Mouse (Mus musculus) hindbrain, embryonic 10.5 days (tissue): Measurements from ENCODE around the gene Ppp3ca. TPM values are rescaled to one million over a fixed set of nuclear protein-coding genes. Genes with fewer than 3 reads are reported as not detected.

Experiments used
- DNase-seq: peaks from one replicate; pipeline ENCODE4 v3.0.0-alpha.2; 2017; ENCODE audit warnings: low spot score
- H3K27ac ChIP-seq: fragments of 300-500 bp; sonication (generic); 2 replicates; pipeline ENCODE4 v1.5.1; 2016; ENCODE audit warnings: mild to moderate bottlenecking, moderate library complexity
- H3K27me3 ChIP-seq: fragments of 300-500 bp; sonication (generic); 2 replicates; pipeline ENCODE4 v1.6.1; 2016; ENCODE audit warnings: mild to moderate bottlenecking; ENCODE audit not compliant: poor library complexity, insufficient read depth, severe bottlenecking
- H3K36me3 ChIP-seq: fragments of 300-500 bp; sonication (generic); 2 replicates; pipeline ENCODE4 v1.6.1; 2016; ENCODE audit warnings: mild to moderate bottlenecking, moderate library complexity
- H3K4me1 ChIP-seq: fragments of 300-500 bp; sonication (generic); replicated peaks from 2 replicates; pipeline ENCODE4 v1.6.1; 2016; ENCODE audit warnings: mild to moderate bottlenecking
- H3K4me3 ChIP-seq: fragments of 300-500 bp; sonication (generic); 2 replicates; pipeline ENCODE4 v1.5.1; 2016; ENCODE audit warnings: mild to moderate bottlenecking, moderate library complexity
- H3K9me3 ChIP-seq: fragments of 300-500 bp; sonication (generic); 2 replicates; pipeline ENCODE4 v1.6.1; 2016; ENCODE audit warnings: mild to moderate bottlenecking, moderate library complexity
- WGBS: fragments of 180-500 bp; shearing (Covaris S2); methylation state at CpG from one replicate; pipeline ENCODE4 v1.1.7; 2016; 5-methylcytosine and 5-hydroxymethylcytosine counted together
- polyA plus RNA-seq: library from polyadenylated mRNA; unstranded; fragments of >200 nt; fragmentation: Nextera tagmentation; extraction: Ambion mirVana; gene quantifications from 2 replicates; pipeline ENCODE4 v1.2.1, GENCODE M21; 2016

Gene Ppp3ca
- polyA plus RNA-seq, 1 experiment from 2014 or later, result 44.0 TPM

DNA sequence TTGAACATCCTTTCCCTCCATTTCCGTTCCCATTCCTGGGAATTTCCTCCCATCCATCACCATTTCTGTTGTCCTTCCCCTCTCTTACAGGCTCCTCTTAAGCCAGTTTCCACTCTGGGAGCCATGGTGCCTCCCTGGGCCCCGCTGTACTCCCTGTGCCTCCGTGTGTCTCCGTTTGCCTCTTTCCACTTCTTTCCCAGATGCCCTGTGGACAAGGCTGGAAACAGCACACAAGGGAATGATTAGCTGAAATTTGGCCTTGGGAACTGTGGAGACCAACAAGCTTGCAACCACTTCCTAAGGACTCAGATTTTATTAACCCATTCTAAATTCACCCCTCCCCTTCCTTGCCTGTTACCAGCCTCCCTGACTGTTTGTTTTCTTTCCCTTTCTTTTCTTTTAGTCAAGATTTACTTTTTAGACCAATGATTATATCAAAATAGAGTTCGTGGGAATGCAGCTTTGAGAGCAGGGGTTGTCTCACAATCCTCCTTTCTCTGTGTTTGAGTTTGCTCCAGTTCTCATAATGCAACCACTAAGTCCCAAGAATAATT, 93.9 kb downstream of the Ppp3ca start:
- DNase-seq, result no peak
- no peak overlapping the region for H3K4me3 ChIP-seq
- peaks cover 12% of the 10 kb centered on the region for H3K4me1 ChIP-seq
- no peaks in the 10 kb centered on the region for H3K9me3 ChIP-seq
- H3K36me3 ChIP-seq, result no peaks in the 10 kb centered on the region
- no peak overlapping the region for H3K27ac ChIP-seq
- WGBS, result 64% methylated on average over 5 of the region's 5 CpGs
- H3K27me3 ChIP-seq, result no peaks in the 10 kb centered on the region

GRCm38 (mm10) chr3:136765569-136765968, 95.6 kb downstream of the Ppp3ca start:
- H3K27me3 ChIP-seq, result no peaks in the 10 kb centered on the region
- H3K9me3 ChIP-seq, result no peaks in the 10 kb centered on the region
- H3K27ac ChIP-seq, result no peak overlapping the region
- no peaks in the 10 kb centered on the region for H3K36me3 ChIP-seq
- H3K4me3 ChIP-seq, result no peak overlapping the region
- no peak for DNase-seq
- peaks cover 3% of the 10 kb centered on the region for H3K4me1 ChIP-seq
- WGBS, result 72% methylated on average over 2 of the region's 2 CpGs

GRCm38 (mm10) chr3:136768775-136769485, 99.0 kb downstream of the Ppp3ca start:
- no peak overlapping the region for H3K27ac ChIP-seq
- WGBS, result 88% methylated on average over 5 of the region's 5 CpGs
- no peaks in the 10 kb centered on the region for H3K27me3 ChIP-seq
- no peaks in the 10 kb centered on the region for H3K9me3 ChIP-seq
- H3K36me3 ChIP-seq, result no peaks in the 10 kb centered on the region
- H3K4me3 ChIP-seq, result no peak overlapping the region
- no peak for DNase-seq
- no peaks in the 10 kb centered on the region for H3K4me1 ChIP-seq

GRCm38 (mm10) chr3:136769486-136769882, 99.6 kb downstream of the Ppp3ca start:
- Histone ChIP-seq H3K4me1 (no peaks in the 10 kb centered on the region), H3K27ac (no peak overlapping the region), H3K27me3 (no peaks in the 10 kb centered on the region), H3K9me3 (no peaks in the 10 kb centered on the region), H3K4me3 (no peak overlapping the region), H3K36me3 (no peaks in the 10 kb centered on the region)
- 80% methylated on average over 1 of the region's 1 CpGs for WGBS
- DNase-seq, result no peak

- H3K27ac ChIP-seq, result no peak overlapping the region
- no peaks in the 10 kb centered on the region for H3K36me3 ChIP-seq
- H3K4me1 ChIP-seq, result no peaks in the 10 kb centered on the region
- no peaks in the 10 kb centered on the region for H3K9me3 ChIP-seq
- H3K27me3 ChIP-seq, result no peaks in the 10 kb centered on the region
- 90% methylated on average over 5 of the region's 5 CpGs for WGBS
- no peak overlapping the region for H3K4me3 ChIP-seq
- DNase-seq, result no peak
Measured at GRCm38 (mm10) chr3:136771700-136772099, 101.8 kb downstream of the Ppp3ca start.

GRCm38 (mm10) chr3:136773217-136773616, 103.3 kb downstream of the Ppp3ca start:
- H3K27ac ChIP-seq, result no peak overlapping the region
- H3K9me3 ChIP-seq, result no peaks in the 10 kb centered on the region
- DNase-seq, result no peak
- no peak overlapping the region for H3K4me3 ChIP-seq
- 84% methylated on average over 4 of the region's 4 CpGs for WGBS
- H3K4me1 ChIP-seq, result no peaks in the 10 kb centered on the region
- no peaks in the 10 kb centered on the region for H3K36me3 ChIP-seq
- H3K27me3 ChIP-seq, result no peaks in the 10 kb centered on the region

DNA sequence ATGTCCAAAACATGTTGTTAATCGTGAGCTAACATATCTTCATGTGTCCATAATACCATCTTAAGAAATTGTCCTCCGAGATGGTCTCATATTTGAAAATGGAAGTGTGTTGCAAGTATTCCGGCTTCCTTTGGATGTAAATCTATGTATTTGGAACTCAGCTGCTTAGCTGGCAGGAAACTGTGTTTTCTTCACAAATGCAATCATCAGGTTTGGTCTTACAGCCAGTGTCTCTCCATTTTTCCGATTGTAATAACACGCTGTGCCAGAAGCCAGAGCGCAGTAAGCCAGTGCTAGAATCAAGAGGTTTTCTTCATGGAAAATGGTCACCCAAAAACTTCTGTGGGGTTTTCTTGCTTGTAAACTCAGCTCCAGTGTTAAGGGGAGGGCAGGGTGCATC, 104.3 kb downstream of the Ppp3ca start:
- Histone ChIP-seq H3K27me3 (no peaks in the 10 kb centered on the region), H3K9me3 (no peaks in the 10 kb centered on the region), H3K27ac (no peak overlapping the region), H3K4me1 (no peaks in the 10 kb centered on the region), H3K36me3 (no peaks in the 10 kb centered on the region), H3K4me3 (no peak overlapping the region)
- DNase-seq, result no peak
- WGBS, result 94% methylated on average over 6 of the region's 6 CpGs

DNA sequence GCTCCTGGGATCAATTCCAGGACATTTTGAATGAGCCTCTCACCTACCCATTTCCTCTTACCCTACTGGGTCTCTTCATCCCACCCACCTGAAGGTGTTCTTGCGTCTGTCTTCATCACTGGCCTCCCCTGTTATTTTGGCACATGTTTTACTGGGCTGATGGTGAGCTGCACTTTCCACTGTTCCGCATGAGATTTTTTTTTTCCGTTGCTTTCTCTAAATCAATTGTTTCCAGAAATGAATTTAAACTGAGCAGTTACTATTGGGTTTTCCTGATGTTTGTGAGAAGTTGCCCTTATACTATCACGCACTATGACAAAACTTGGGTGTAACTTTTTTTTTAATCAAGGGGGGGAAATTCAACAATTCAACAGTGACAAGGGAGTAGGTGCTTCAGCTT, 106.6 kb downstream of the Ppp3ca start:
- Histone ChIP-seq H3K4me1 (no peaks in the 10 kb centered on the region), H3K27ac (no peak overlapping the region)
- 91% methylated on average over 4 of the region's 4 CpGs for WGBS

DNA sequence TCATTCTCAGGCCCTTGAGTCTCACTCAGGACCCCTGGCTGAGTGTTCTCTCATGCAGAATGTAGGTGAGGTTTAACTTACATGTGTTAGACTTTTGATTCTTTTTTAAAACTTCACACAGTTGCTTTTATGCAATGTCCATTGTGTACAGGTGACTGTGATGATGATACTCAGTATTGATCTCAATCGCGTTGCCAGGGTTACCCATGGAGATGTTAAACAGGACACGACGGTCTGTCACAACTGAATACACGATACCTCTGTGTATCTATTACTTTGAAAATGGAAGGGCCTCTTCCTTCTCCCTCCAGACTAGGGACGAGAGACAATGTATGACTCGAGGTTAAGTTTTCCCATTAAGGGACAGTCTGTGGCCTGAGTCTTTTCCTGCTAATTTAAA, 107.5 kb downstream of the Ppp3ca start:
- DNase-seq, result no peak
- 89% methylated on average over 7 of the region's 7 CpGs for WGBS
- Histone ChIP-seq H3K9me3 (no peaks in the 10 kb centered on the region), H3K27ac (no peak overlapping the region), H3K4me1 (no peaks in the 10 kb centered on the region), H3K27me3 (no peaks in the 10 kb centered on the region), H3K4me3 (no peak overlapping the region), H3K36me3 (no peaks in the 10 kb centered on the region)

More for the DNA sequence above, 106.6 kb downstream of the Ppp3ca start:
- no peak overlapping the region for H3K4me3 ChIP-seq
- H3K27me3 ChIP-seq, result no peaks in the 10 kb centered on the region
- no peaks in the 10 kb centered on the region for H3K36me3 ChIP-seq
- H3K9me3 ChIP-seq, result no peaks in the 10 kb centered on the region
- no peak for DNase-seq

GRCm38 (mm10) chr3:136777787-136778216, 107.9 kb downstream of the Ppp3ca start:
- H3K27me3 ChIP-seq, result no peaks in the 10 kb centered on the region
- no peaks in the 10 kb centered on the region for H3K9me3 ChIP-seq
- no peak overlapping the region for H3K4me3 ChIP-seq
- H3K4me1 ChIP-seq, result no peaks in the 10 kb centered on the region
- DNase-seq, result no peak
- H3K27ac ChIP-seq, result no peak overlapping the region
- H3K36me3 ChIP-seq, result no peaks in the 10 kb centered on the region
- 94% methylated on average over 9 of the region's 9 CpGs for WGBS

- Histone ChIP-seq H3K36me3 (no peaks in the 10 kb centered on the region), H3K4me1 (no peaks in the 10 kb centered on the region), H3K27ac (no peak overlapping the region), H3K4me3 (no peak overlapping the region), H3K27me3 (no peaks in the 10 kb centered on the region), H3K9me3 (no peaks in the 10 kb centered on the region)
- WGBS, result 91% methylated on average over 3 of the region's 3 CpGs
- DNase-seq, result no peak
Measured at GRCm38 (mm10) chr3:136780321-136780720, 110.4 kb downstream of the Ppp3ca start.

DNA sequence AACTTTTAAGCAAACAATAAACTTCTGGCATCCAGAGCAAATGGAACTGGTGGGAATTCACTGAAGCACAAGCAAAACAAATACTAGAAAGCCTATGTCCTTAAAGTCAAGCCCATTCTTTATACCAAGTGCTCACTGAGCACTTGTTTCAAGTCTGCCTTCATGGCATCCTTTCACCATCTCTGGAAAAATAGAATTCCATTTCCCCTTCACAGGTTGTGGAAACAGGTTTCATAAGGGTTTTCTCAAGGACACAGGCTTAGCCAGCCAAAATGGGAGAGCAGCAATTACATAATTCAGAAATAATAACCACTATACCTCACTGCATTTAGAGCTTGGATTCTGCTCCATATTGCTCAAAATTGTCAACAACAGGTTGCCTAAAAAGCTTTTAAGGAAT, 112.1 kb downstream of the Ppp3ca start:
- DNase-seq, result no peak
- Histone ChIP-seq H3K36me3 (no peaks in the 10 kb centered on the region), H3K4me1 (no peaks in the 10 kb centered on the region), H3K9me3 (no peaks in the 10 kb centered on the region), H3K27me3 (no peaks in the 10 kb centered on the region), H3K4me3 (no peak overlapping the region), H3K27ac (no peak overlapping the region)

DNA sequence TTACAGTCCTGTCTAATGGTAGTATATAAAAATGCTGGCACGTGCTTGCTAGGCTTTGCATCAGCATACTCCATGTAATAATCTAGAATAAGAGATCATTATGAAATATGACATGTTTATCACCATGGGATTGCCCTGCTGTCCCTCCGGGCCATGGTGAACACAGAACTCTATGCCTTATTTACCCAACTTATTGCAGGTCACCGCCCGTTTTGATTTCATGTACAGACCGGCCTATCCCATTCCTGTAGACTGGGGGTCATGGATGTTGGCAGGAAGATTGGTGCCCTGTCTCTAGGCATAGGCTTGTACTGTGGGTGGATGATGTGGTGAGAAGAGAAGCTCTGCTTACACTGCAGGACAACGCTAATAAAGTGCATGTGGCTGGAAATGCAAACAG, 115.8 kb downstream of the Ppp3ca start:
- Histone ChIP-seq H3K36me3 (no peaks in the 10 kb centered on the region), H3K27me3 (no peaks in the 10 kb centered on the region), H3K4me1 (peaks cover 7% of the 10 kb centered on the region; the same call in 1 of the 2 replicates), H3K4me3 (no peak overlapping the region), H3K27ac (no peak overlapping the region), H3K9me3 (no peaks in the 10 kb centered on the region)
- DNase-seq, result no peak
- WGBS, result 95% methylated on average over 6 of the region's 6 CpGs
